Mouse (Mus musculus) activated CD4-positive, CD25-positive, alpha-beta regulatory T cell, adult 9 weeks (primary cell): ENCODE data around the gene Slitrk3. TPM values are rescaled to one million over a fixed set of nuclear protein-coding genes. Genes with fewer than 3 reads are reported as not detected.

Experiments used
- polyA plus RNA-seq: library from polyadenylated mRNA; unstranded; fragments of 100-300 nt; shearing (Covaris generic); gene quantifications from one replicate; pipeline ENCODE4 v1.2.1, GENCODE M21; 2017

Gene Slitrk3
- polyA plus RNA-seq = not detected

GRCm38 (mm10) chr3:73057197-73057811 lies at the start of gene Slitrk3:
TSS of gene Slitrk3 (minus strand) at chr3:73057803.

Other genes starting within 250 kb of the Slitrk3 start
- not detected for gene Sis, start 89.9 kb downstream of the Slitrk3 start, polyA plus RNA-seq